Mouse (Mus musculus): ENCODE data around the gene Hemk1.

GRCm38 (mm10) chr9:107288105-107288650, 50.0 kb downstream of the Hemk1 start:
- no peak for TF ChIP-seq CTCF (IDR thresholded peaks at IDR 0.05; ENCODE audit: borderline replicate concordance, insufficient read depth, low read length)
- no peak for TF ChIP-seq POLR2A (IDR thresholded peaks at IDR 0.05; ENCODE audit: low read depth, low read length)

Data from embryonic fibroblast, embryonic 13.5 days (primary cell).